Mouse (Mus musculus) ES-Bruce4 (cell line): ENCODE results near the gene Gm48551.

Experiments
- CTCF ChIP-seq: IDR thresholded peaks from one replicate; pipeline ENCODE4 v1.8.1; 2011; ENCODE audit warnings: low read depth, low read length
- EP300 ChIP-seq: IDR thresholded peaks from 2 replicates; pipeline ENCODE4 v1.6.1; 2011; ENCODE audit warnings: low read depth, low read length; ENCODE audit not compliant: insufficient read depth
- POLR2A ChIP-seq: IDR thresholded peaks from one replicate; pipeline ENCODE4 v1.8.1; 2011; ENCODE audit warnings: low read length; ENCODE audit not compliant: insufficient read depth

- no peak for TF ChIP-seq POLR2A
- no peak for TF ChIP-seq CTCF
- TF ChIP-seq EP300: no peak
These were observed 328 bp downstream of the Gm48551 start for GRCm38 (mm10) chr10:81384605-81384982.
